Mouse (Mus musculus) right cerebral cortex, postnatal 25 days (tissue): ENCODE data around the gene Thada.
"Not testable (repeated sequence)": the region's sequence is repeated elsewhere in the genome, so short reads cannot be mapped to it uniquely, and the experiment has no call there.

Source experiments
- DNase-seq: peaks from one replicate; pipeline ENCODE4 v3.0.0; 2022

Gene Thada

GRCm38 (mm10) chr17:84340574-84340973 is 125.4 kb downstream of the Thada start:
- DNase-seq, result no peak

DNA sequence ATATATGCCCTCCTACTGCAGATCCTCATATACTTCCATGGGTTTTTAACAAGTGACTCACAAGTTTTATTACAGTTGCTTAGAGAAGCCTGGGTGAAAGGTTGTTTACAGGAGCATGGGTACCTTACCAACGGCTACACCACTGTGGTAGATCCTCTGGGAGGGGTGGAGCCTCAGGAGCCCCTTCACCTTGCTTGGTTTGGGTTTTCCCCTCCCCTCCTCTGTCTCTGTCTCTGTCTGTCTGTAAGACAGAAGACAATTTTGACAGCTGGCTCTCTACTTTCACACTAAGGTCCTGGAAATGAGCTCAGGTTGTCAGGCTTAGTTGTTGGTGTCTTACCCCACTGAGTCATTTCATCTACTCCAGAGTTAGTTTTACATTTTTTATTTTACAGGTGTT is 130.0 kb downstream of the Thada start:
- no peak for DNase-seq

DNA sequence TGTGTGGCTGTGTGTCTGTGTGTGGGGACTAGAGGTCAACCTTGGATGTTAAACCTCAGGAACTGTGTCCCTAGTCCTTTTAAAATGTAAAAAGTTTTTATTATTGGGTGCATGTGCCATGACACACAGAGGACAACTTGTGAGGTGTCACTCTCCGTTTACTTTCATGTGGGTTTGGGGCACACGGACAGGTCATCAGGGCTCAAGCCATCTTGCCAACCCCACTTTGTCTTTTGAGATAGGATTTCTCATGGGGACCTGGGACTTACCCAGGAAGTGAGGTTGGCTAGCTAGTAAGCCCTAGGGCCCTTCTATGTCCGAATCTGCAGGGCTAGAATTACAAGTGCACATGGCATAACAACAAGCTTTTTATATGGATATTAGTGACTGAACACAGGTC is 130.9 kb downstream of the Thada start:
- DNase-seq, result no peak

DNA sequence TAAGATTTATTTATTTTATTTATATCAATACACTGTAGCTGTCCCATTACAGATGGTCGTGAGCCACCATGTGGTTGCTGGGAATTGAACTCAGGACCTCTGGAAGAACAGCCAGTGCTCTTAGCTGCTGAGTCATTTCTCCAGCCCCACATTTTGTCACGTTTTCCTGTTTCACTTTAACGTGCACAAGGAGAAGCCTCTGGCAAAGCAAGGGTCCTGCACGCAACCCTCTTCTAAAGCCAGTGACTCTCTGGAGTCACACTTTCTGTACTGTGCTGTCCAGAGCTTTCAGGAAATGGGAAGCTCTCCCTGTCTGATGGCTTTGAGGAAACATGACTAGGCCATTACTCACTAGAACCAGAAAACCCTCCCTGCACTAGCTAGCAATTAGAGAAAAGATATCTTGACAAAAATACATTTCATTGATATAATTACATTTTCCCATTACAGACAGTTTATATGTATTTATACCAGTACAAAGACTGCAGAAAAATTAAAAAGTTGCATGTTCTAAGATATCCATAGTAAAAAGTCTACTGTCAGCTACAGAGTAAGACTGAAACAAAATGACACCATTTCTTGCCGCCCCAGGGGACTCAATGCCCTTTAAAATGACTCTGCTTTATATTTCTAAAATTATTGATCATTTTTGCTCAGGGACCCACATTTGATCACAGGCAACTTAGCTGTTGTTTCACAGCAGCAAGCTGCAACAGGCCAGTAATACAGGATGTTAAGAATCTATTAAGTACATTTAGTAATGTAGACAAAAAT is 131.6 kb downstream of the Thada start:
- no peak for DNase-seq

- peak; percentile 16 for DNase-seq
Measured at GRCm38 (mm10) chr17:84332940-84333339, 133.1 kb downstream of the Thada start.

GRCm38 (mm10) chr17:84330986-84331385 is 135.0 kb downstream of the Thada start:
- no peak for DNase-seq

DNA sequence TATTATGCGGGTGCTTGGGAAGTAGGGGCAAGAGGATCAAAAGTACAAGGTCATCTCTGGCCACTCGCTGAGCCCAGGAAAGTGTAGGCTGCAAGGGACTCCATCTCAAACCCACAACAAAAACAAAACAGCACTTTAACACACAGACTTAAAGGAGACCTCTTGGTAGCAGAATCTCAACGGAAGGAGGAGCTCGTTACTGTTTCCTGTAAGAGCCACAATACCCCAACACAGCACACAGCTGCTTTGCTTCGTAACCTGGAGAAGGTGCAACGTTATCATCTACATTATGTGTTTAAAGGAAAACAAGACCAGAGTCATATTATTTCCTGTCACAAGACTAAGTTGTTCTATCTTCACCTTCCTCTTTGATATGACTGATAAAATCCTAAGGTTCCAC is 135.5 kb downstream of the Thada start:
- no peak for DNase-seq

- no peak for DNase-seq
Measured at GRCm38 (mm10) chr17:84329906-84330470, 136.0 kb downstream of the Thada start.

DNA sequence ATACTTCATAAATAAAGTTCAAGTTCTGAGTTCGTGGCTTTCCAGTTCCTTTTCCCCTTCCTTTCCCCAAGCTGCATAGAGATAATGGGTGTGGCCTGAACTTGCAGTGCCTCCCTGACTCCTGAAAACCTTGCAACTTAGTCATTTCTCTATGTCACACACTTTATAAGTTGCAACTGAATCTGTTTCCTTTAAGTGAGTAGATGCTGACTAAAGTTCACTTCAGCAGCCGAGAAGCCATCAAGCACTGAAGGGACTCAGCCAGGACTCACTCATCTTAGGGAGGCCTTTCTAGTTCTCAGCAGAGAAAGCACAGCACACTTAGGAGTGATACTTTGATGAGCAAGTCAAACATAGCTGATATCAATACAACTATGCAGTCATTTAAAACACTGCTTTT is 137.5 kb downstream of the Thada start:
- no peak for DNase-seq

DNA sequence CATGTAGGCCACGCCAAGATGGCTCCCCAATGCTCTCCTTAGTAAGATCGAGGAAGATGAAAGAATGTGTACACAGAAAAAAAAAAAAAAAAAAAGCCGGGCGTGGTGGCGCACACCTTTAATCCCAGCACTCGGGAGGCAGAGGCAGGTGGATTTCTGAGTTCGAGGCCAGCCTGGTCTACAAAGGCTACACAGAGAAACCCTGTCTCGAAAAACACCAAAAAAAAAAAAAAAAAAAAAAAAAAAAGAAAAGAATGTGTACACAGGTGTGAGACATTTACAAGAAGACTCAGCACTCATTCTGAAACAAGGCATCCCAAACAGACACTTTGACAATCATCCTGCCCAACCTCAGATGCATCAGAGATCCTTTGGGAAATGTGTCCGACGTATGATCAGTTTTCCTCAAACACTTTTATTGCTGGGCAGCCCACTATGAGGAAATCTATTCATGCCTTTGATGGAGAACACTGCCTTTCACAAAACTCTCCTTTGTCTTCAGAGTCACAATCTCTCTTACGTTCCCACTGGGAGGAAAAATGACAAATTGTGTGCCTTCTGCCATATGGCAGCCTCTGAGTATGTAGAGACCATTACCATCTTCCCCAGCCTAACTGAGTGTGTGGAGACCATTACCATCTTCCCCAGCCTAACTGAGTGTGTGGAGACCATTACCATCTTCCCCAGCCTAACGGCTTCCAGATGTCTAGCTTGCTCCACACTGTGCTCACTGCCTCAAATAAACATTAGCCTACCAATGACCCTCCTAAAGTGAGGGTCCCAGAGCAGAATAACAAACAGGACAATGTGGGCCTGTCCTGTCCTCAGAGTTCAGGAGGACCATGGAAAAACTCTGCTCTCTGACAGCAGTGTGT is 138.7 kb downstream of the Thada start:
- no peak for DNase-seq

DNA sequence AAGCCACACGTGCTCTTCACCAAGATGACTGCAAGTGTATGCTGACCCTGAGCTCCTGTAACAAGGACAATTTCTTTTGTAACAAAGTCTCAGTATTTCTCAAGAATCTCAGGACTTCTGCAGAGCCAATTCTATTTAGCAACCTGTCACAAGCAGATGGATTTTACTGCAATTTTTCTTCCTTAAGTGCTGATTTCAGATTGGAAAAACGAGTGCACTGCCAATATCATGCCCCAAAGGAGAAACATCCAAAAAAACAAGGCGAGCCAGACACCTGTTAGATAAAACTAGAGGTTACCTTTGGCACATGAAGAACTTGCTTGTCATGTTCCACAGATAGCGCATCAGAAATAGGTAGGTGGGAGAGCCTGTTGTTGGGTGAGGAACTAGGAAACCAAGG is 143.8 kb downstream of the Thada start:
- no peak for DNase-seq

DNA sequence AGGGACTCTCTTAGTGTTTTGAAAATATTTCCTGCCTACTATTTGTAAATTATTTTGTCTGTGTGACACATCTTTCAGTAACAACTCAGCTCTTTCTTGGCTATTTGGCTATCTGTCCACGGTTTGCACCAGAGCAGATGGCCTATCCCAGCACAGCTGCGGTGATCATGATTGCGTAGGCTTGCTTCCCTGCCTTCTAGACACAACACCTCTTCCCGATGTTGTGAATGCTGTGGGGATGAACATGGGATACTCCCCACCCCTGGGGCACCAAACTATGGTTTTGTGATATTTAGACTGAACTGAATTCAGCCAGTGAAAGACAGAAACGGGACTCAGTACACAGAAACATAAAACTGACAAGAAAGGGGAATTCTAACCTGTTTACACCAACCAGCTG is 144.7 kb downstream of the Thada start:
- no peak for DNase-seq

- DNase-seq, result peak; percentile 22
Measured at GRCm38 (mm10) chr17:84320576-84320975, 145.4 kb downstream of the Thada start.

GRCm38 (mm10) chr17:84314341-84314740 is 151.7 kb downstream of the Thada start:
- no peak for DNase-seq

DNA sequence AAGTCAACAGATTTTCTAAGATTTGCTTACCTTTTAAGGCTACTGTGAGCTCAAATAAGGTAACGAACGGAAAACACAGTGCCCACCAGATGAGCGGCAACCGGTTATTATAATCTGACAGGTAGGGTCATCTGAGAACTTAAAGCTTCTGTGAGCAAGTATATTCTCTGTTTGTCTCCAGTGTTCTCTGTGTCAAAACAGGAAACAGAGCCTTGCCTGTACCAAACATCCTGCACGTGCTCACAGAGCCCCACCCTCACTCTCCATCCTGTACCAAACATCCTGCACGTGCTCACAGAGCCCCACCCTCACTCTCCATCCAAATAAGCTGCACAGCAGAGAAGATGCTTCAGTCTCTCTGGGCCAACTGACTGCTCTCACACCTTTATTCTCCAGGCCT is 152.5 kb downstream of the Thada start:
- no peak for DNase-seq

- no peak for DNase-seq
Measured at GRCm38 (mm10) chr17:84306151-84306550, 159.9 kb downstream of the Thada start.

DNA sequence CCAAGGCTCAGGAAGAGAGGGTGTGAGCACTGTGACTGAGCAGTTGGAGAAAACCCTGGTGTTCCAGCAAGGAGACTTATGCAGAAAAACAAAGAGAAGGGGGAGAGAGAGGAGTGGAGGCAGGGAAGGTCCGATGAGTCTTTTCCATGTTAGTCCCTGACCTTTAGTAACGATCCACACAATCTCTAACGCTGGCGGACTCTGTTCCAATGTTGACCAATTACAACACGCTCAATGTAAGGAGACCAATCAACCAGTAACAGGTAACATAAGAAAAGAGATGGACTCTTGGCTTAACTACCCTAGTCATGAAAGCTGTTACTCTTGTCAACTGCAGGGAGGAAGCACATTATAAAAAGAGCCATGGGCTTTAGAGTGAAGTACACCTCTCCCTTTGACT is 160.9 kb downstream of the Thada start:
- no peak for DNase-seq

- no peak for DNase-seq
Measured at GRCm38 (mm10) chr17:84304141-84304540, 161.9 kb downstream of the Thada start.

DNA sequence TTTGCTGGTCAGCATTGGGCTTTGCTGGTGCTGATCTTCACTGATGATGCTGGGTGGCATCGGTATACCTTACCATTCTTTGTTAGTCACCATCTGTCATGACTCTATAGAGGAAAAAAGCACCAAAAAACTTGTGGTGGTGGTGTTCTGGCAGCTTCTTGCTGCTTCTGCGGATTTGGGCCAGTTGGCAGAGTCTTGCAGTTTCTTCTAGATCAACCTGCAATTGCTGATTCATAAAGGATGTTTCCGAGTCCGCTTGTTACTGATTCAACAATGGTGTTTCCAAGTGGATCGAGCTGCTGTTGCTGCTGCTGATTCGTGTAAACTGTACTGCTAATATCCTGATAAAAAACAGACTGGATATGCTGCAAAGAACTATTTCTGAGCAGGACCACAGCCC is 168.0 kb downstream of the Thada start:
- no peak for DNase-seq

DNA sequence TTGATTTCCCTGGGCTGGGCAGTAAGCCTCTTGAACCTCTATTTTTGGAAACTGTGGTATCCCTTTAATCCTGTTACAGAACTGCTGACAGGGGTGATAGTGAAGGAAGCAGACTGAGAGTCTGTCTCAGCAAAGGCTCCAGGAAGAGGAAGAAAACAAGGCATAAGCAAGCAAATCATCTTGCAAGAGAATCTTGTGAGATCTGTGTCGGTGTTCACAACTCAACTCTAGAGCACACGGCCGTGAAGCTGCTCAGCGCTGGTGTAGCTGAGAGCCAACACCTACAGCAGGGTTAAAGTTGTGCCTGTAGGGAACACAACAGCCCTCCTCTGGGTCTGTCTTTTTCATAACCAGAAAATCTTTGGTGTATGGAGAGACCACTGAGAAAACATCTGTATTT is 172.8 kb downstream of the Thada start:
- DNase-seq, result no peak

DNA sequence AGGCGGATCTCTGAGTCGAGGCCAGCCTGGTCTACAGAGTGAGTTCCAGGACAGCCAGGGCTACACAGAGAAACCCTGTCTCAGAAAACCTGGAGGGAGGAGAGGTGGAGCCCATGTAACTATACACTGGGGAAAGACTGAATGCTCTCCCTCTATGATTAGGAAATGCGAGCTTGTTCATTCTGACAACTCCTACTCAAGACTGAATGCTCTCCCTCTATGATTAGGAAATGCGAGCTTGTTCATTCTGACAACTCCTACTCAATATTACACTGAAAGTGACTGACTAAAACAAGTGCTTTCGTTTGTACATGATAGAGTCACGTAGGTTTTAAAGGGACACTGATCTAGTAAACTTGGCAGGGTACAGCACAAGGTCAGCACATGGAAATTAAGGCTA is 174.8 kb downstream of the Thada start:
- DNase-seq, result not testable (repeated sequence)

- no peak for DNase-seq
Measured at GRCm38 (mm10) chr17:84287675-84288420, 178.2 kb downstream of the Thada start.

DNA sequence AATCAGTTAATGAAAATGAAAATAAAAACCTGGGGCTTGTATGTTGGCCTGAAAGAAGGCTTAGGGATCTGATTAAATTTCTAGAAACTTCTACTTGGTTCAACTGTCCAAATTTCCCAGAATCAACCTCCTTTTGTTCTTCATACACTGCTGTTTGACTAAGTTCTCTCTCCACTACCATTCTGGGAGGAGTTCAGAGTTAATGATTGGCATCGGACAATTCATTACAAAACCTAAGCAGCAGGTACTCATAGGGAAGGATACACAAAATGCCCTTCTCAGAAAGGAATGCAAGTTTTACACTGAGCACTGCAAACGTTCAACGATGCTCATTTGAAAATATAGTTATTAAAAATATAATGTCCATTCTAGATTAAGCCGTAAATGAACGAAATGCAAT is 179.5 kb downstream of the Thada start:
- DNase-seq, result no peak
